Mouse (Mus musculus) right cerebral cortex, postnatal 10 days (tissue): ENCODE data around the gene Gng7.

ENCODE experiments used
- DNase-seq, 2 experiments: peaks; one replicate each; pipeline ENCODE4 v3.0.0; 2021; ENCODE audit warnings: low spot score in 2 of 2

Gng7 gene

GRCm38 (mm10) chr10:80946684-80947437 lies 67.9 kb downstream of the Gng7 start:
- no peak for DNase-seq

GRCm38 (mm10) chr10:80944231-80944630 lies 70.5 kb downstream of the Gng7 start:
- DNase-seq: no peak

- DNase-seq: no peak
Observed at GRCm38 (mm10) chr10:80943701-80944100, 71.0 kb downstream of the Gng7 start.

- DNase-seq: no peak
Observed at GRCm38 (mm10) chr10:80942919-80943318, 71.8 kb downstream of the Gng7 start.

GRCm38 (mm10) chr10:80940988-80941347 lies 73.8 kb downstream of the Gng7 start:
- no peak for DNase-seq

GRCm38 (mm10) chr10:80940320-80940987 lies 74.3 kb downstream of the Gng7 start:
- DNase-seq: no peak

GRCm38 (mm10) chr10:80939671-80940070 lies 75.1 kb downstream of the Gng7 start:
- DNase-seq: peak; percentile 87 to 92

- DNase-seq: no peak
Observed at GRCm38 (mm10) chr10:80938831-80939550, 75.8 kb downstream of the Gng7 start.

- DNase-seq: no peak
Observed at GRCm38 (mm10) chr10:80937646-80938045, 77.1 kb downstream of the Gng7 start.

- no peak for DNase-seq
Observed at GRCm38 (mm10) chr10:80936810-80937164, 78.0 kb downstream of the Gng7 start.

- peak; percentile 82 to 85 for DNase-seq
Observed at GRCm38 (mm10) chr10:80936135-80936809, 78.5 kb downstream of the Gng7 start.

- no peak for DNase-seq
Observed at GRCm38 (mm10) chr10:80935698-80936097, 79.0 kb downstream of the Gng7 start.

- no peak for DNase-seq
Observed at GRCm38 (mm10) chr10:80935241-80935640, 79.5 kb downstream of the Gng7 start.

- DNase-seq: no peak
Observed at GRCm38 (mm10) chr10:80934136-80934985, 80.4 kb downstream of the Gng7 start.

- no peak for DNase-seq
Observed at GRCm38 (mm10) chr10:80933421-80933979, 81.2 kb downstream of the Gng7 start.

- DNase-seq: no peak
Observed at GRCm38 (mm10) chr10:80932700-80933420, 81.9 kb downstream of the Gng7 start.

GRCm38 (mm10) chr10:80932206-80932605 lies 82.5 kb downstream of the Gng7 start:
- peak in 1 of 2 experiments; percentile 70 for DNase-seq

GRCm38 (mm10) chr10:80931695-80932094 lies 83.0 kb downstream of the Gng7 start:
- DNase-seq: no peak

GRCm38 (mm10) chr10:80931153-80931671 lies 83.5 kb downstream of the Gng7 start:
- no peak for DNase-seq
